Mouse (Mus musculus) hindbrain, embryonic 13.5 days (tissue): ENCODE measurements around the gene Slc17a9. TPM values are rescaled to one million over a fixed set of nuclear protein-coding genes. Genes with fewer than 3 reads are reported as not detected.

Source experiments
- ATAC-seq: fragments of 200-750 bp; cut with Nextera tagmentation; 2 replicates; pipeline ENCODE4 v1.8.0; 2017; ENCODE audit warnings: moderate TSS enrichment; ENCODE audit not compliant: low FRiP score
- H3K27ac ChIP-seq: fragments of 300-500 bp; sonication (generic); 2 replicates; pipeline ENCODE4 v1.5.1; 2015; ENCODE audit warnings: inconsistent platforms, mild to moderate bottlenecking, moderate library complexity
- H3K27me3 ChIP-seq: fragments of 300-500 bp; sonication (generic); 2 replicates; pipeline ENCODE4 v1.6.1; 2015; ENCODE audit warnings: mild to moderate bottlenecking, inconsistent platforms
- H3K36me3 ChIP-seq: fragments of 300-500 bp; sonication (generic); 2 replicates; pipeline ENCODE4 v1.6.1; 2015; ENCODE audit warnings: mild to moderate bottlenecking, inconsistent platforms
- H3K4me1 ChIP-seq: fragments of 300-500 bp; sonication (generic); replicated peaks from 2 replicates; pipeline ENCODE4 v1.6.1; 2015; ENCODE audit warnings: inconsistent platforms
- H3K4me2 ChIP-seq: fragments of 300-500 bp; sonication (generic); 2 replicates; pipeline ENCODE4 v1.6.1; 2015; ENCODE audit warnings: inconsistent platforms, mild to moderate bottlenecking, moderate library complexity
- H3K4me3 ChIP-seq: fragments of 300-500 bp; sonication (generic); 2 replicates; pipeline ENCODE4 v1.5.1; 2015; ENCODE audit warnings: mild to moderate bottlenecking, inconsistent platforms
- H3K9ac ChIP-seq: fragments of 300-500 bp; sonication (generic); 2 replicates; pipeline ENCODE4 v1.6.1; 2015; ENCODE audit warnings: mild to moderate bottlenecking, inconsistent platforms
- H3K9me3 ChIP-seq: fragments of 300-500 bp; sonication (generic); 2 replicates; pipeline ENCODE4 v1.6.1; 2016; ENCODE audit warnings: inconsistent platforms
- WGBS: fragments of 180-500 bp; shearing (Covaris S2); methylation state at CpG from one replicate; pipeline ENCODE4 v1.1.7; 2015; 5-methylcytosine and 5-hydroxymethylcytosine counted together
- polyA plus RNA-seq: library from polyadenylated mRNA; unstranded; fragments of >200 nt; fragmentation: Nextera tagmentation; extraction: Ambion mirVana; gene quantifications from 2 replicates; pipeline ENCODE4 v1.2.1, GENCODE M21; 2015

Gene Slc17a9
- polyA plus RNA-seq, 1 experiment from 2014 or later, result 0.19 TPM

- 8% methylated on average over 12 of the region's 12 CpGs for WGBS
- Histone ChIP-seq H3K36me3 (no peaks in the 10 kb centered on the region), H3K9ac (no peak overlapping the region), H3K9me3 (no peaks in the 10 kb centered on the region; the same call in 1 of the 2 replicates), H3K27ac (no peak overlapping the region), H3K4me2 (no peak overlapping the region), H3K4me3 (0 out of 2 replicates have a peak overlapping the region, but pooled peaks have one; percentile 5), H3K27me3 (peaks cover 95% of the 10 kb centered on the region), H3K4me1 (peaks cover 17% of the 10 kb centered on the region)
- ATAC-seq, result no peak
Measured at GRCm38 (mm10) chr2:180775223-180775622, 50.2 kb downstream of the Slc17a9 start.

- no peak overlapping the region for H3K27ac ChIP-seq
- peaks cover 94% of the 10 kb centered on the region for H3K27me3 ChIP-seq
- H3K9me3 ChIP-seq, result no peaks in the 10 kb centered on the region; the same call in 1 of the 2 replicates
- no peak for ATAC-seq
- no peak overlapping the region for H3K9ac ChIP-seq
- H3K4me2 ChIP-seq, result peak overlapping the region; percentile 57
- H3K36me3 ChIP-seq, result no peaks in the 10 kb centered on the region
- H3K4me1 ChIP-seq, result peaks cover 17% of the 10 kb centered on the region
- WGBS, result 4% methylated on average over 15 of the region's 15 CpGs
- H3K4me3 ChIP-seq, result peak overlapping the region; percentile 37
Measured at GRCm38 (mm10) chr2:180775641-180776040, 50.6 kb downstream of the Slc17a9 start.

- Histone ChIP-seq H3K9ac (peak within 1 kb of the TSS; percentile 19; the same call in 1 of the 2 replicates), H3K36me3 (no peaks in the 10 kb centered on the region), H3K27ac (no peak within 1 kb of the TSS), H3K4me2 (peak within 1 kb of the TSS; percentile 57), H3K4me1 (peaks cover 17% of the 10 kb centered on the region), H3K27me3 (peaks cover 94% of the 10 kb centered on the region), H3K4me3 (peak within 1 kb of the TSS; percentile 37), H3K9me3 (no peaks in the 10 kb centered on the region; the same call in 1 of the 2 replicates)
- WGBS, result 1% methylated on average over 28 of the region's 28 CpGs
- no peak for ATAC-seq
Measured at GRCm38 (mm10) chr2:180776793-180777192, 51.7 kb downstream of the Slc17a9 start, which contains the start of gene Bhlhe23. Gene Bhlhe23 (minus strand): TSS chr2:180776900.

- Histone ChIP-seq H3K36me3 (no peaks in the 10 kb centered on the region), H3K4me2 (no peak overlapping the region), H3K27me3 (peaks cover 75% of the 10 kb centered on the region), H3K4me1 (peaks cover 17% of the 10 kb centered on the region), H3K27ac (no peak overlapping the region), H3K4me3 (no peak overlapping the region), H3K9ac (no peak overlapping the region), H3K9me3 (no peaks in the 10 kb centered on the region)
- peak; percentile 63; the same call in 1 of the 2 replicates for ATAC-seq
- 22% methylated on average over 12 of the region's 12 CpGs for WGBS
Measured at GRCm38 (mm10) chr2:180779226-180780104, 54.4 kb downstream of the Slc17a9 start.

GRCm38 (mm10) chr2:180780282-180780681, 55.2 kb downstream of the Slc17a9 start:
- no peak overlapping the region for H3K4me2 ChIP-seq
- H3K27me3 ChIP-seq, result peaks cover 68% of the 10 kb centered on the region
- ATAC-seq, result no peak
- H3K27ac ChIP-seq, result no peak overlapping the region
- no peak overlapping the region for H3K9ac ChIP-seq
- H3K9me3 ChIP-seq, result no peaks in the 10 kb centered on the region
- no peaks in the 10 kb centered on the region for H3K36me3 ChIP-seq
- no peak overlapping the region for H3K4me3 ChIP-seq
- peaks cover 14% of the 10 kb centered on the region for H3K4me1 ChIP-seq
- 13% methylated on average over 2 of the region's 2 CpGs for WGBS

GRCm38 (mm10) chr2:180786732-180787131, 61.7 kb downstream of the Slc17a9 start:
- Histone ChIP-seq H3K4me3 (no peak overlapping the region), H3K9me3 (no peaks in the 10 kb centered on the region), H3K27ac (no peak overlapping the region), H3K27me3 (peaks cover 20% of the 10 kb centered on the region), H3K9ac (no peak overlapping the region), H3K36me3 (no peaks in the 10 kb centered on the region), H3K4me1 (peaks cover 17% of the 10 kb centered on the region), H3K4me2 (no peak overlapping the region)
- ATAC-seq, result no peak

GRCm38 (mm10) chr2:180787566-180788232, 62.6 kb downstream of the Slc17a9 start:
- Histone ChIP-seq H3K9me3 (no peaks in the 10 kb centered on the region), H3K9ac (no peak overlapping the region), H3K27ac (no peak overlapping the region), H3K4me2 (no peak overlapping the region), H3K27me3 (peaks cover 13% of the 10 kb centered on the region), H3K36me3 (no peaks in the 10 kb centered on the region), H3K4me1 (peaks cover 17% of the 10 kb centered on the region), H3K4me3 (no peak overlapping the region)
- ATAC-seq, result no peak
- WGBS, result 81% methylated on average over 13 of the region's 13 CpGs

GRCm38 (mm10) chr2:180788386-180788785, 63.3 kb downstream of the Slc17a9 start:
- no peak overlapping the region for H3K4me2 ChIP-seq
- no peak overlapping the region; the same call in 1 of the 2 replicates for H3K9ac ChIP-seq
- H3K36me3 ChIP-seq, result no peaks in the 10 kb centered on the region
- no peaks in the 10 kb centered on the region for H3K9me3 ChIP-seq
- H3K27me3 ChIP-seq, result peaks cover 13% of the 10 kb centered on the region
- H3K4me3 ChIP-seq, result no peak overlapping the region
- peak overlapping the region; percentile 60; the same call in 1 of the 2 replicates for H3K27ac ChIP-seq
- no peak for ATAC-seq
- WGBS, result 34% methylated on average over 2 of the region's 2 CpGs
- peaks cover 17% of the 10 kb centered on the region for H3K4me1 ChIP-seq

GRCm38 (mm10) chr2:180788843-180789242, 63.8 kb downstream of the Slc17a9 start:
- Histone ChIP-seq H3K4me3 (no peak overlapping the region), H3K27ac (peak overlapping the region; percentile 60), H3K27me3 (peaks cover 13% of the 10 kb centered on the region), H3K9me3 (no peaks in the 10 kb centered on the region), H3K36me3 (no peaks in the 10 kb centered on the region), H3K9ac (peak overlapping the region; percentile 63; the same call in 1 of the 2 replicates), H3K4me2 (0 out of 2 replicates have a peak overlapping the region, but pooled peaks have one; percentile 15), H3K4me1 (peaks cover 19% of the 10 kb centered on the region)
- ATAC-seq, result peak; percentile 70; the same call in 1 of the 2 replicates
- WGBS, result 12% methylated on average over 7 of the region's 7 CpGs

- 45% methylated on average over 4 of the region's 4 CpGs for WGBS
- Histone ChIP-seq H3K36me3 (no peaks in the 10 kb centered on the region), H3K4me3 (no peak overlapping the region), H3K27ac (no peak overlapping the region), H3K9ac (no peak overlapping the region), H3K9me3 (no peaks in the 10 kb centered on the region), H3K27me3 (peaks cover 13% of the 10 kb centered on the region), H3K4me2 (no peak overlapping the region), H3K4me1 (peaks cover 37% of the 10 kb centered on the region)
- ATAC-seq, result no peak
Measured at GRCm38 (mm10) chr2:180791674-180792073, 66.6 kb downstream of the Slc17a9 start.
